Mouse (Mus musculus) heart, embryonic 11.5 days (tissue): ENCODE data around the gene 4931428F04Rik. TPM values are rescaled to one million over a fixed set of nuclear protein-coding genes. Genes with fewer than 3 reads are reported as not detected.

ENCODE experiments used
- ATAC-seq: fragments of 200-750 bp; cut with Nextera tagmentation; replicated peaks from 2 replicates; pipeline ENCODE4 v1.8.0; 2017; ENCODE audit warnings: moderate library complexity; ENCODE audit not compliant: insufficient number of reproducible peaks, low FRiP score, low TSS enrichment
- H3K27ac ChIP-seq: fragments of 300-500 bp; sonication (generic); 2 replicates; pipeline ENCODE4 v1.5.1; 2014; ENCODE audit warnings: mild to moderate bottlenecking, low read depth, low read length
- H3K27me3 ChIP-seq: fragments of 300-500 bp; sonication (generic); 2 replicates; pipeline ENCODE4 v1.6.1; 2014; ENCODE audit warnings: mild to moderate bottlenecking, low read length, mixed read lengths; ENCODE audit not compliant: control insufficient read depth, insufficient read depth
- H3K36me3 ChIP-seq: fragments of 300-500 bp; sonication (generic); 2 replicates; pipeline ENCODE4 v1.6.1; 2014; ENCODE audit warnings: mild to moderate bottlenecking, low read length, moderate library complexity, mixed read lengths; ENCODE audit not compliant: control insufficient read depth, insufficient read depth
- H3K4me1 ChIP-seq: fragments of 300-500 bp; sonication (generic); 2 replicates; pipeline ENCODE4 v1.6.1; 2014; ENCODE audit warnings: low read length; ENCODE audit not compliant: control insufficient read depth, insufficient read depth
- H3K4me2 ChIP-seq: fragments of 300-500 bp; sonication (generic); 2 replicates; pipeline ENCODE4 v1.6.1; 2014; ENCODE audit warnings: mild to moderate bottlenecking, moderate library complexity
- H3K4me3 ChIP-seq: fragments of 300-500 bp; sonication (generic); 2 replicates; pipeline ENCODE4 v1.5.1; 2014; ENCODE audit warnings: low read depth, low read length
- H3K9ac ChIP-seq: fragments of 300-500 bp; sonication (generic); 2 replicates; pipeline ENCODE4 v1.6.1; 2014; ENCODE audit warnings: mild to moderate bottlenecking, low read depth, low read length, moderate library complexity
- H3K9me3 ChIP-seq: fragments of 300-500 bp; sonication (generic); replicated peaks from 2 replicates; pipeline ENCODE4 v1.6.1; 2016; ENCODE audit warnings: low read length; ENCODE audit not compliant: control insufficient read depth
- WGBS: fragments of 180-500 bp; shearing (Covaris S2); extraction: QIAGEN DNeasy Blood & Tissue Kit; methylation state at CpG from one replicate; pipeline ENCODE4 v1.1.7; 2014; ENCODE audit not compliant: insufficient replicate concordance; 5-methylcytosine and 5-hydroxymethylcytosine counted together
- polyA plus RNA-seq: library from polyadenylated mRNA; unstranded; fragments of >200 nt; fragmentation: Nextera tagmentation; extraction: Ambion mirVana; gene quantifications from 2 replicates; pipeline ENCODE4 v1.2.1, GENCODE M21; 2014

The 4931428F04Rik gene
- polyA plus RNA-seq, 1 experiment from 2014 or later, result 4.5 TPM

- Histone ChIP-seq H3K4me2 (peak overlapping the region; percentile 81), H3K27me3 (peaks cover 86% of the 10 kb centered on the region), H3K36me3 (no peaks in the 10 kb centered on the region), H3K27ac (no peak overlapping the region), H3K4me1 (peaks cover 11% of the 10 kb centered on the region), H3K9me3 (no peaks in the 10 kb centered on the region), H3K9ac (peak overlapping the region; percentile 57; the same call in 1 of the 2 replicates), H3K4me3 (peak overlapping the region; percentile 41)
- ATAC-seq, result peak; percentile 62; the same call in 1 of the 2 replicates
- 5% methylated on average over 29 of the region's 30 CpGs for WGBS
Observed at GRCm38 (mm10) chr8:105276292-105277120, 13.2 kb downstream of the 4931428F04Rik start.

DNA sequence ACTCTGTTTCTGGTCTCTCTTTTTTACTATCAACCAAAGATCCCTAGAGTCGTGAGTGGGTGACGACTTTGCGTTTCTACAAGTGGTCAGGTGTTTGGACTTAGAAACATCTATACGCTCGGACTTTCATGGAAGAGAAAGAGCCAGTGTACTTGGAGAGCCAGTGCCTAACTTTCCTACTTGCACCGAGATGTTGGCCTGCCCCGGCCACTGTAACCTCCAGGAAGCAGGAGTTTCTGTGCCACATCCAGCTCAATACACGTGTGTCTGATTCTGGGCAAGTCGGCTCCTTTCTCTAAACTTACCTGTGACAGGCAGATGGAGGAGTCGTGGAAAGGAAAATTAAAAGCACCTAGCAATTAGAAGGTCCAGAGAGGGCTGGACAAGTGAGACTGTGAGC is 13.8 kb downstream of the 4931428F04Rik start, which contains the start of gene Nol3:
Gene Nol3 (plus strand): TSS at position 301 of the 400 bp plus-strand sequence.
- Histone ChIP-seq H3K36me3 (no peaks in the 10 kb centered on the region), H3K4me2 (peak within 1 kb of the TSS; percentile 81), H3K9me3 (no peaks in the 10 kb centered on the region), H3K4me1 (peaks cover 11% of the 10 kb centered on the region), H3K9ac (peak within 1 kb of the TSS; percentile 57; the same call in 1 of the 2 replicates), H3K27ac (no peak within 1 kb of the TSS), H3K4me3 (peak within 1 kb of the TSS; percentile 41), H3K27me3 (peaks cover 90% of the 10 kb centered on the region)
- 10% methylated on average over 10 of the region's 10 CpGs for WGBS
- no peak for ATAC-seq

GRCm38 (mm10) chr8:105275387-105275786 is 14.3 kb downstream of the 4931428F04Rik start:
- peaks cover 91% of the 10 kb centered on the region for H3K27me3 ChIP-seq
- H3K9ac ChIP-seq, result no peak overlapping the region
- WGBS, result 8% methylated on average over 11 of the region's 11 CpGs
- H3K4me2 ChIP-seq, result peak overlapping the region; percentile 81
- H3K36me3 ChIP-seq, result no peaks in the 10 kb centered on the region
- H3K9me3 ChIP-seq, result no peaks in the 10 kb centered on the region
- no peak for ATAC-seq
- H3K4me1 ChIP-seq, result peaks cover 14% of the 10 kb centered on the region
- H3K27ac ChIP-seq, result no peak overlapping the region
- peak overlapping the region; percentile 41 for H3K4me3 ChIP-seq

GRCm38 (mm10) chr8:105270916-105271186 is 18.8 kb downstream of the 4931428F04Rik start:
- Histone ChIP-seq H3K4me2 (peak overlapping the region; percentile 20; the same call in 1 of the 2 replicates), H3K4me1 (peaks cover 23% of the 10 kb centered on the region), H3K4me3 (no peak overlapping the region), H3K27ac (no peak overlapping the region), H3K36me3 (no peaks in the 10 kb centered on the region), H3K9ac (no peak overlapping the region), H3K9me3 (peaks cover 5% of the 10 kb centered on the region; the same call in 1 of the 2 replicates), H3K27me3 (peaks cover 98% of the 10 kb centered on the region)
- ATAC-seq, result no peak
- under 1% methylated on average over 11 of the region's 11 CpGs for WGBS

DNA sequence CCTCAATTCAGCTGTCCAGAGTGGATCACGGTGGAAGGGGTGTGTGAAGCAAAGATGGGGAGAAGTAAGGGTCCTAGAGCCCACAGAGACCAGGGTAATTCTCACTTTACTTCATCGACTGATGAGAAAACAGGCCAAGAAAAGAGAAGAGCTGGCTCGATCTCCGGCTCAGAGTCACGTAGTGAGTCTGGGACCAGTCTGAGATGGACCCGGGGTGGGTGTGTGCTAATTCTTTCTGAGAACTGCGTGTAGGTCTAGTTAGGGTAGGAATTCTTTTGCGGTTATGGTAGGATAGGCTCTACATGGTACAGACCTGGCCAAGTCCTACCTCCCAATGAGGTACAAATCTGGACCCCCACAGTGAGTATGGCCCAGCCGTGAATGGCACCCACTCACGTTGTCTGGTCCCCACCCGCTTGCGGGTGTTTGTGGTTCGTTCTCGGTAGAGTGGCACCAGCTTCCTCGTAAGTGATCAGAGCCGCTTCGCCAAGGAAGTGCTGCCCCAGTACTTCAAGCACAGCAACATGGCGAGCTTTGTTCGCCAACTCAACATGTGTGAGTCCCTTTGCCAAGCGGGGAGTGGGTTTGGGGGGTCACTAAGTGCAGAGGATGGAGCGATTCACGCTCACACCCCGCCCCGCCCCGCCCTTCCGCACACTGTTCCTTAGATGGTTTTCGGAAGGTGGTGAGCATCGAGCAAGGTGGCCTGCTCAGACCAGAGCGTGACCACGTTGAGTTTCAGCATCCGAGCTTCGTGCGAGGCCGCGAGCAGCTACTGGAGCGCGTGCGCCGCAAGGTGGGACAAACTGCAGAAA is 19.4 kb downstream of the 4931428F04Rik start:
- Histone ChIP-seq H3K4me1 (peaks cover 21% of the 10 kb centered on the region), H3K27ac (no peak overlapping the region), H3K4me3 (peak overlapping the region; percentile 48), H3K9ac (peak overlapping the region; percentile 58), H3K36me3 (no peaks in the 10 kb centered on the region), H3K27me3 (peaks cover 94% of the 10 kb centered on the region), H3K4me2 (peak overlapping the region; percentile 74), H3K9me3 (peaks cover 5% of the 10 kb centered on the region; the same call in 1 of the 2 replicates)
- 3% methylated on average over 39 of the region's 39 CpGs for WGBS
- no peak; the same call in 1 of the 2 replicates for ATAC-seq

DNA sequence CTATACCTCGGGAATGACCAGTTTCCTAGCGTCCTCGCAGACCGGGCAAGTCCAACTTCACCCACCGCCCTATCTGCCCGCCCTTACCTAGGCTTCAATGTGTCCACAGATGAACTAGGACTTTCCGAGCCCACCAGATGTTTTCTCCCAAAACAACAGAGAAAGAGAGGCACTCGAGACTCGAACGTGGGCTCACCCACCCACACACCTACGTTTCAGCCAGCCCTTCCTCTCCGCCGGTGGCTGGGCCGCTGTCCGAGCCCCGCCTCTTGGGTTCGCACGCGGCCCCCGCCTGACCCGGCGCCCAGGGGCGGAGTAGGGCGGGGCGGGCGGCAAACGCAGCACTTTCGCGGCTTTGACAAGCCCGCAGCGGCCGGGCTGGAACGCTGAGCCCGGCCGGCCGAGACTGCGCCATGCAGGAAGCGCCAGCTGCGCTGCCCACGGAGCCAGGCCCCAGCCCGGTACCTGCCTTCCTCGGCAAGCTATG is 20.2 kb downstream of the 4931428F04Rik start, which contains the start of gene Hsf4:
Gene Hsf4 (plus strand): TSS at position 341 of the 487 bp plus-strand sequence.
- ATAC-seq, result no peak; the same call in 1 of the 2 replicates
- Histone ChIP-seq H3K27ac (no peak within 1 kb of the TSS), H3K36me3 (no peaks in the 10 kb centered on the region), H3K9me3 (peaks cover 5% of the 10 kb centered on the region; the same call in 1 of the 2 replicates), H3K4me1 (peaks cover 23% of the 10 kb centered on the region), H3K9ac (peak within 1 kb of the TSS; percentile 58), H3K27me3 (peaks cover 86% of the 10 kb centered on the region), H3K4me2 (peak within 1 kb of the TSS; percentile 74), H3K4me3 (peak within 1 kb of the TSS; percentile 48)
- WGBS, result under 1% methylated on average over 42 of the region's 42 CpGs

DNA sequence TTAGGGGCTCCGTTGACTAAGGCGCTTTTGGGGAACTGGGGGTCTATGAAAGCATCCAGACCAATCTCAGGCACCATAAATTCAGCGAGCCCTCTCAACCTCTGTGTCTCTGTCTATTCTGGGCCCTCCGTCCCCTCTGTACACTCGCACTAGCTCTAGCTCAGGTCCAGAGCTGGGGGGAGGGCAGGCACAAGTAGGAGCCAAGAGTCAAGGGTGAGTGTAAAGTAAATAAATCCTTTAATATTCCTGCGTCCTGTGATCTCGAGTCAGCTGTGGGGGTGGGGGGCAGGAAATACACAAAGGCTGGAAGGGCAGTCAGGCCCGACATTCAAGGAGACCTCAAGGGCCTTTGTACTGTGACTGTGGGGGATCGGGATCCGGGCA is 20.6 kb downstream of the 4931428F04Rik start:
- Histone ChIP-seq H3K4me1 (peaks cover 23% of the 10 kb centered on the region), H3K4me3 (peak overlapping the region; percentile 48), H3K9ac (peak overlapping the region; percentile 58; the same call in 1 of the 2 replicates), H3K27me3 (peaks cover 82% of the 10 kb centered on the region), H3K9me3 (peaks cover 5% of the 10 kb centered on the region; the same call in 1 of the 2 replicates), H3K27ac (no peak overlapping the region), H3K36me3 (no peaks in the 10 kb centered on the region), H3K4me2 (peak overlapping the region; percentile 74)
- ATAC-seq, result no peak
- 2% methylated on average over 10 of the region's 10 CpGs for WGBS
